ENCODE assay signal across 12 mouse cellular contexts in the genomic region with DNA sequence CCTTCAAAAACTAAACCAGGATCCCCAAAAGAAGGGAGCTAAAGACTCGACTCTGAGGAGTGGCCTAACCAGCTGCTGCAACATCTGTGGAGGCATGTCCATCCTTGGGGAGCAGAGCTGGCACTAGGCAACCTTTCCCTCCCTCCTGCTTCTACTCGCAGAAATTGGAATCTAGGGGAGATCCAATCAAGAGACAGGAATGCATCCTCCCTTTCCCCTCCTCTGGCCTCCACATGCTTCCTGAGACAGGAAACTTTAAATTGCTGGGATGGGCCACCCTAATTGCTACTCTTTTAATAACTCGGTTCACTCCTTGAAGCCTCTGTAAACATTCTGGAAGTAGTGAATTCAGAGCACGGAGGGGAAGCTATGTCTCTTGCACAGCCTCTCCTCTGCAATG.
A peak's percentile ranks its signal among the peaks of the same experiment; 100 is the strongest.
DNase-seq lines count a peak whose midpoint lies in the region; ATAC-seq and TF ChIP-seq lines count a peak whose summit lies in the region.
"Had no signal": no experiment of that assay in that cellular context is flagged by ENCODE, and none has a peak within 500 bp of the region (broad histone marks: within the 10 kb centered on the region; RNA-seq: fewer than 3 reads in every experiment).

No protein-coding gene starts in this region.

- H3K4me1 ChIP-seq in kidney, embryonic 15.5 days, result peaks cover 43% of the 10 kb centered on the region
- no peaks in the 10 kb centered on the region; the same call in 1 of the 2 replicates for H3K4me1 ChIP-seq in embryonic facial prominence, embryonic 11.5 days (ENCODE audit: control insufficient read depth, insufficient read depth, low read length)
- no peaks in the 10 kb centered on the region; the same call in 1 of the 2 replicates for H3K4me1 ChIP-seq in stomach, postnatal 0 days (replicated peaks; ENCODE audit: control insufficient read depth, insufficient read depth)
- H3K4me1 ChIP-seq: midbrain, embryonic 12.5 days had no signal

- no peaks in the 10 kb centered on the region for H3K36me3 ChIP-seq in kidney, embryonic 15.5 days
- H3K36me3 ChIP-seq in embryonic facial prominence, embryonic 11.5 days (replicated peaks; ENCODE audit: control insufficient read depth, insufficient read depth, low read depth, low read length), result no peaks in the 10 kb centered on the region
- no peaks in the 10 kb centered on the region for H3K36me3 ChIP-seq in stomach, postnatal 0 days (ENCODE audit: control insufficient read depth, insufficient read depth, low read length)
- H3K36me3 ChIP-seq: midbrain, embryonic 12.5 days had no signal

- peak overlapping the region; percentile 9; the same call in 1 of the 2 replicates for H3K4me2 ChIP-seq in kidney, embryonic 15.5 days
- H3K4me2 ChIP-seq in embryonic facial prominence, embryonic 11.5 days (ENCODE audit: low read depth, low read length), result no peak overlapping the region
- no peak overlapping the region for H3K4me2 ChIP-seq in stomach, postnatal 0 days (replicated peaks; ENCODE audit: low read depth)
- H3K4me2 ChIP-seq: midbrain, embryonic 12.5 days had no signal

- no peaks in the 10 kb centered on the region for H3K27me3 ChIP-seq in kidney, embryonic 15.5 days
- H3K27me3 ChIP-seq in embryonic facial prominence, embryonic 11.5 days (ENCODE audit: control insufficient read depth, insufficient read depth, low read length), result no peaks in the 10 kb centered on the region
- no peaks in the 10 kb centered on the region for H3K27me3 ChIP-seq in stomach, postnatal 0 days (ENCODE audit: control insufficient read depth, insufficient read depth, low read length)
- H3K27me3 ChIP-seq: midbrain, embryonic 12.5 days had no signal

- no peak overlapping the region for H3K9ac ChIP-seq in kidney, embryonic 15.5 days
- no peak overlapping the region for H3K9ac ChIP-seq in embryonic facial prominence, embryonic 11.5 days (replicated peaks; ENCODE audit: low read length)
- no peak overlapping the region for H3K9ac ChIP-seq in stomach, postnatal 0 days (ENCODE audit: low read length)
- H3K9ac ChIP-seq: midbrain, embryonic 12.5 days had no signal

- H3K9me3 ChIP-seq in kidney, embryonic 15.5 days (replicated peaks), result no peaks in the 10 kb centered on the region
- no peaks in the 10 kb centered on the region for H3K9me3 ChIP-seq in embryonic facial prominence, embryonic 11.5 days (replicated peaks; ENCODE audit: control insufficient read depth, low read length)
- H3K9me3 ChIP-seq in stomach, postnatal 0 days (ENCODE audit: control insufficient read depth, low read length), result no peaks in the 10 kb centered on the region
- H3K9me3 ChIP-seq: midbrain, embryonic 12.5 days had no signal

- no peak for TF ChIP-seq EP300 in stomach, postnatal 0 days (optimal IDR thresholded peaks at IDR 0.05)

- H3K4me3 ChIP-seq in kidney, embryonic 15.5 days (replicated peaks), result no peak overlapping the region
- H3K4me3 ChIP-seq in embryonic facial prominence, embryonic 11.5 days (ENCODE audit: low read depth, low read length), result no peak overlapping the region
- no peak overlapping the region for H3K4me3 ChIP-seq in stomach, postnatal 0 days (ENCODE audit: low read depth, low read length)
- H3K4me3 ChIP-seq: midbrain, embryonic 12.5 days had no signal

- WGBS in kidney, embryonic 15.5 days, result 6% methylated on average over 4 of the region's 4 CpGs
- 28% methylated on average over 4 of the region's 4 CpGs for WGBS in embryonic facial prominence, embryonic 11.5 days
- WGBS in stomach, postnatal 0 days, result 11% methylated on average over 4 of the region's 4 CpGs

- no peak for TF ChIP-seq CTCF in stomach, postnatal 0 days (IDR thresholded peaks at IDR 0.05; ENCODE audit: low read depth)

- intact Hi-C loops in heart, postnatal 14 days (cut with DNase I), result no loop called here

- no peak for DNase-seq in kidney, postnatal 14 days
- peak; percentile 26 for DNase-seq in embryonic facial prominence, embryonic 11.5 days (ENCODE audit: low spot score)
- DNase-seq in heart, postnatal 14 days, result peak; percentile 25 to 43
- peak; percentile 13 for DNase-seq in stomach, postnatal 0 days (ENCODE audit: low spot score)
- no peak for DNase-seq in spleen, postnatal 36 days (ENCODE audit: low spot score in 2 of 2)
- no peak for DNase-seq in spleen, adult 18-20 months
- no peak for DNase-seq in urinary bladder, adult 2 months (ENCODE audit: low spot score)
- DNase-seq: cerebellum, postnatal 14 days had no signal

- peak overlapping the region; percentile 86 for H3K27ac ChIP-seq in kidney, embryonic 15.5 days
- no peak overlapping the region for H3K27ac ChIP-seq in embryonic facial prominence, embryonic 11.5 days (replicated peaks; ENCODE audit: low read depth, low read length)
- no peak overlapping the region for H3K27ac ChIP-seq in stomach, postnatal 0 days (replicated peaks)
- H3K27ac ChIP-seq: midbrain, embryonic 12.5 days had no signal

- peak; percentile 86 for ATAC-seq in kidney, embryonic 15.5 days (replicated peaks; ENCODE audit: low FRiP score)
- ATAC-seq in embryonic facial prominence, embryonic 11.5 days (replicated peaks; ENCODE audit: insufficient number of reproducible peaks, low FRiP score, low TSS enrichment, low read depth), result no peak
- ATAC-seq in stomach, postnatal 0 days (ENCODE audit: low FRiP score, low TSS enrichment), result no peak
- ATAC-seq: forebrain, embryonic 14.5 days; hindbrain, embryonic 16.5 days had no signal

Comparison
In these comparisons a context has a peak if more than half of its experiments do, and no peak if none do; other contexts are left out.
1. DNase-seq: peak in embryonic facial prominence, embryonic 11.5 days (single experiment), heart, postnatal 14 days (2 of 2) and stomach, postnatal 0 days (single experiment); none in kidney, postnatal 14 days (single experiment), spleen, postnatal 36 days (0 of 2), spleen, adult 18-20 months (0 of 2) and urinary bladder, adult 2 months (single experiment).